Mouse (Mus musculus) heart, embryonic 10.5 days (tissue): ENCODE results near the gene Htr2a. TPM values are rescaled to one million over a fixed set of nuclear protein-coding genes. Genes with fewer than 3 reads are reported as not detected.

Experiments
- DNase-seq: peaks from one replicate; pipeline ENCODE4 v3.0.0-alpha.2; 2017; ENCODE audit warnings: low spot score
- H3K27ac ChIP-seq: fragments of 300-500 bp; sonication (generic); 2 replicates; pipeline ENCODE4 v1.5.1; 2016; ENCODE audit warnings: mild to moderate bottlenecking
- H3K27me3 ChIP-seq: fragments of 300-500 bp; sonication (generic); 2 replicates; pipeline ENCODE4 v1.6.1; 2016; ENCODE audit warnings: mild to moderate bottlenecking; ENCODE audit not compliant: poor library complexity, insufficient read depth, severe bottlenecking
- H3K36me3 ChIP-seq: fragments of 300-500 bp; sonication (generic); 2 replicates; pipeline ENCODE4 v1.6.1; 2016; ENCODE audit warnings: mild to moderate bottlenecking, moderate library complexity
- H3K4me1 ChIP-seq: fragments of 300-500 bp; sonication (generic); 2 replicates; pipeline ENCODE4 v1.6.1; 2016; ENCODE audit warnings: mild to moderate bottlenecking
- H3K4me3 ChIP-seq: fragments of 300-500 bp; sonication (generic); 2 replicates; pipeline ENCODE4 v1.5.1; 2016; ENCODE audit warnings: mild to moderate bottlenecking, moderate library complexity
- H3K9me3 ChIP-seq: fragments of 300-500 bp; sonication (generic); 2 replicates; pipeline ENCODE4 v1.6.1; 2016; ENCODE audit warnings: mild to moderate bottlenecking, moderate library complexity
- WGBS: fragments of 180-500 bp; shearing (Covaris S2); methylation state at CpG from one replicate; pipeline ENCODE4 v1.1.7; 2016; 5-methylcytosine and 5-hydroxymethylcytosine counted together
- polyA plus RNA-seq: library from polyadenylated mRNA; unstranded; fragments of >200 nt; fragmentation: Nextera tagmentation; extraction: Ambion mirVana; gene quantifications from 2 replicates; pipeline ENCODE4 v1.2.1, GENCODE M21; 2016

The Htr2a gene
- 0.20 and 0.37 TPM in 2 replicates for polyA plus RNA-seq

DNA sequence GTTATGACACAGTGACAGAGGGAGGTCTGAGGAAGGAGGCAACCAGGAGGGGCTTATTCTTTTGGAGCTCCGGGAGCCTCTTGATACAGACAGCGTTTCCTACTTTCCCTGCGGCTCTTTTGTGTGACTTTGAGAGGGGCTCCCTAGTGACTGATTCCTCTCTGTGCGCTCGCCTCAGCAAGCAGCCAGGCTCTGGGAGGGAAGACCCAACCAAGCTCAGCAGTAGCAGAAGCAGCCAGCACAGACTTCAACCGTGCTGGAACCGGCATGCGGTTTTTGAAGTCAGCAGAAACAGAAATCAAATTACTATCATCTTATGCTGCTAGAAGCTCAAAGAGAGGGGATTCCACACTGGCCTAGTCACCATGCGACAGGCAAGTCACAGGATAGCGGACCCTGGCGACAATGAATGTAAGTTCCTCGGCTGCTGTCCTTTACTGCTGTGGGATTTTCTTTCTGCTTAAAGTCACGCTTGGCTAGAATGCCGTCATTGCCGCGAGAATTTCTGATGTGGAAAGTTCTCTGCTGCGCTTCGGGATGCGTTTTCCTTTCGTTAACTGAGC lies at the start of gene Htr2a:
TSS of gene Htr2a (plus strand) at position 22 of the 563 bp plus-strand sequence.
- H3K9me3 ChIP-seq: no peaks in the 10 kb centered on the region
- H3K27ac ChIP-seq: peak within 1 kb of the TSS; percentile 47; the same call in 1 of the 2 replicates
- H3K36me3 ChIP-seq: no peaks in the 10 kb centered on the region
- WGBS: 3% methylated on average over 20 of the region's 20 CpGs
- H3K4me3 ChIP-seq: peak within 1 kb of the TSS; percentile 56
- H3K27me3 ChIP-seq: peaks cover 20% of the 10 kb centered on the region
- H3K4me1 ChIP-seq: peaks cover 5% of the 10 kb centered on the region; the same call in 1 of the 2 replicates
- DNase-seq: no peak

DNA sequence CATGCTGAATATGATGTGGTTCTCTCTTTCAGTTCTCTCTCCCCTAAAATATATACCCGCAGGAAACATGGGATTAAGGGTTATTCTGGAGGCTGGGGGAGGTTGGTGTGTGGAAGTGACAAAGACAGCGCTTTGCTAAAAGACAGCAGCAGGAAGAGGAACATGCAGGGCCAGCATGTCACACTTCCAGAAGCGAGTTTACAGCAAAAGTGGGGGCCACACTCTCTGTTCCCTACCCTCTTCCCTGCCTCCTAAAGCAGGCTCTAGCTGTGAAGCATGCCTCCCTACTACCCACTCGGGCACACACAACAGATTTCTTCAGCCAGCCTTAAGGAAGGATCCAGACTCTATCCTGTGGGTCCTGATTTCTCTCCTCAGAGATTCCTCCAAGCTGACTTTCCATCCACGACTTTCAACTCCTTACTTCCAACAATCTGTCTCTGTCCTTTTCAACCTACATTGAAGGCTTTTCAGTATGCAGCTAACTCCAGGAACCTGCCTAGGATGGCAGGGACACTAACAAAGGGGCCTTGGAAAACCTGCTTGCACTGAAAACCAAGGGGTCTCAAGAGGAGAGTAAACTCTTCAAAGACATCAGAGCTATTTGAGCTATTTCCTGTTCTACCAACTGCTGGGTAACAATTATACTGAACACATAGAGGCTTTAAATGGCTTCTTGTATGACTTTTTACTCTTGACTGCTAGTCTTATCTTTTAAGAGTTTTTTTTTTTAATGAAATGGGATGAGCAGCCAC lies 39.1 kb upstream of the Htr2a start:
- H3K4me3 ChIP-seq: no peak overlapping the region
- DNase-seq: no peak
- no peak overlapping the region for H3K27ac ChIP-seq
- H3K27me3 ChIP-seq: no peaks in the 10 kb centered on the region
- H3K9me3 ChIP-seq: no peaks in the 10 kb centered on the region
- H3K4me1 ChIP-seq: no peaks in the 10 kb centered on the region
- 64% methylated on average over 5 of the region's 5 CpGs for WGBS
- H3K36me3 ChIP-seq: no peaks in the 10 kb centered on the region

DNA sequence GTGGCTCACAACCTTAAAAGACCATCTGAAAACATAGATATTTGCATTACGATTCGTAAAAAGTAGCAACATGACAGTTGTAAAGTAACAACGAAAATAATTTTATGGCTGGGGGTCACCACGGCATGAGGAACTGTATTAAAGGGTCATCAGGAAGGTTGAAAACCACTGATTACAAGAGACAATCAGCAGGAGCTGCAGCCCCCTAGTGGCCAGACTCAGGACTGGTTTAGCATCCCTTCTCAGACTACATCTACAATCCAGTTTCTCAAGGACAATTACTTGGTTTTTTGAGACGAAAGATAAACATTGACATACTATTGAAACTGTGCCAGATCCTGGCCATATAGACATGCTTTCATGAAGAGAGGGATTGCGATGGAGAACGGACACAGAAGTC lies 38.1 kb upstream of the Htr2a start:
- Histone ChIP-seq H3K27ac (no peak overlapping the region), H3K36me3 (no peaks in the 10 kb centered on the region), H3K4me1 (no peaks in the 10 kb centered on the region), H3K27me3 (no peaks in the 10 kb centered on the region), H3K4me3 (no peak overlapping the region), H3K9me3 (no peaks in the 10 kb centered on the region)
- WGBS: 48% methylated on average over 7 of the region's 7 CpGs
- DNase-seq: no peak

DNA sequence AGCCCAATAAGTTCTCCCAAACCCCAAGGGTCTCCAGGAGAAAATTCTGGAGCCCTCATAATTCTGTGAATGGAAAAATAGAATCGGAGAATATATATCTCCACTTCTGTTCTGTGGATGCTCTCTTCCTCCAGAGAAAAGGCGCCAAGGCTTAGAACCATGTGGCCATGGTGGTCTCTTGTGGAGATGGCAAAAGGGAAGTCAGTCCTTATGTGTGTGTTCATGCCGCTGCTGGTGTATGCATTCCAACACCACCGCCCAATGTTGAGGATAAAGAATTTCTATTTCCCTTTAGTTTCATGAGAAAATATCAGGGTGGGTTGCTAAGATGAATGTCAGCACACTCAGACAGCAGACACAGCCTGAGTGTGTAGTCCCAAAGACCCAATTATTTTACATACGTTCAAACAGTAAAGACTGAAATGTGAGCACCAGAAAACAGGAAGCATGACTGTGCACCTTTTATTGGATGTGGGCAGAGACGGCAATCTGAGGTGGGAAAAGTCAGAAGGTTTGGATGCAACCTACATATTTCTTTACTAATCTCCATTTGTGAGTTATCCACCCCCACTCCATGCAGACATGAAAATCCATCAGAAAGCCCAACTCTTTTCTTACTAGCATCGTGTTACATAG lies 37.4 kb upstream of the Htr2a start:
- H3K36me3 ChIP-seq: no peaks in the 10 kb centered on the region
- no peak overlapping the region for H3K27ac ChIP-seq
- no peak overlapping the region for H3K4me3 ChIP-seq
- H3K27me3 ChIP-seq: no peaks in the 10 kb centered on the region
- H3K4me1 ChIP-seq: no peaks in the 10 kb centered on the region
- no peaks in the 10 kb centered on the region for H3K9me3 ChIP-seq
- 84% methylated on average over 7 of the region's 7 CpGs for WGBS
- no peak for DNase-seq

DNA sequence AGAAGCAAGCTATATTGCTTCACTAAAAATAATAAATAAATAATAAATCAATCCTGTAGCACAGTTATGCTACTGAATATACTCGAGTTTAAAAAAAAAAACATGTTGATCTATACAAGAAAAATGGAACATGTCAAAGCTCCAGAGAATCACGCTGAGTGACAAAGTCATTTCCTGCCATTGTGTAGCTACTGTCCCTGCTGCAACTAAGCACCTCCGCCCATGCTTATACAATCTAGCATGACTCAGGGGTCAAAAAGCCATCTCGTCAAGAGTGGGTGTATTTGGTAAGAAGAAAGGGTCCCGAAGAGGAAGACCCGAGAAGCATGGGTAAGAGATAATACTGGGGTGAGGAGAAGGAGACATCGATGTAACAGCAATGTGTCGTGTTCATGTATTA lies 29.3 kb upstream of the Htr2a start:
- DNase-seq: no peak
- H3K9me3 ChIP-seq: no peaks in the 10 kb centered on the region
- H3K27me3 ChIP-seq: no peaks in the 10 kb centered on the region
- H3K36me3 ChIP-seq: no peaks in the 10 kb centered on the region
- H3K27ac ChIP-seq: no peak overlapping the region
- WGBS: 65% methylated on average over 8 of the region's 8 CpGs
- no peaks in the 10 kb centered on the region for H3K4me1 ChIP-seq
- H3K4me3 ChIP-seq: no peak overlapping the region

DNA sequence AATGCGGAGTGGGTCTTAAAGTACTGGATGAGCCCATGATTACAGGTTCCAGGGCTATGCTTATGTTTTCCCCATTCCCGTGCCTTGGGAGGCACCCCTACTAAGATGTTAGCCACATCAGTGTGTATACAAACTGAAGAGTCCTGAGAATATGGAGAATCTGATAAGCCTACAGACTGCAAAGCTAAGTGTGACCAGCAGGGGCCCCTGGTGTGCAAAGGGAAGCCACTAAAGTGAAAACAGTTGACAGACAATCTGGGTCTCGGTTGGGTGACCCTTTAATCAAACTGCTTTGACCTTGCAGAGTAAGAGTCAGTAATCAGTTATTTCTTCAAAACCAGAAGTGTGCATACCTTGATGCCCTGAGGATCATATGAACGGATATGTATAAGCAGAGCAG lies 21.8 kb upstream of the Htr2a start:
- Histone ChIP-seq H3K36me3 (no peaks in the 10 kb centered on the region), H3K27ac (no peak overlapping the region), H3K4me3 (no peak overlapping the region), H3K4me1 (no peaks in the 10 kb centered on the region), H3K9me3 (no peaks in the 10 kb centered on the region), H3K27me3 (no peaks in the 10 kb centered on the region)
- no peak for DNase-seq
- WGBS: 61% methylated on average over 4 of the region's 4 CpGs

DNA sequence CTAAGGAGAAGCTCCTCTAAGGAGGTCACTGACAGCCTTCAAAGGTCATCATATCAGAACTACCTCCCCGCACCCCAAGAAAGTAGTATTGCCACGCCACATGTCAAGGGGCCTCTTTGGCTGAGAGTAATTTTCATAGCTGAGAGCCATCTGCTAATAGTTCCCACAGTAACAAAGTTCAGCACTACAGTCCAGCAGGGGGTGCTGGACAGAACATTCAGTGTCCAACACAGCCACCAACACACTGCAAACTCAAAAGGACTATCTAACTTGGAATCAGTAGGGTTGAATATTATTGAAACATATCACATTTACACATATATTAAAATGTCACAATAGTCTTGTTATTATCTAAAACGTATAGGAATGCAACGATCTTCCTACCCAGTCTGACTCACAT lies 2.6 kb upstream of the Htr2a start:
- H3K4me1 ChIP-seq: peaks cover 5% of the 10 kb centered on the region; the same call in 1 of the 2 replicates
- DNase-seq: no peak
- no peak overlapping the region for H3K27ac ChIP-seq
- H3K9me3 ChIP-seq: no peaks in the 10 kb centered on the region
- WGBS: 82% methylated on average over 4 of the region's 4 CpGs
- H3K27me3 ChIP-seq: peaks cover 14% of the 10 kb centered on the region
- H3K36me3 ChIP-seq: no peaks in the 10 kb centered on the region
- no peak overlapping the region for H3K4me3 ChIP-seq

DNA sequence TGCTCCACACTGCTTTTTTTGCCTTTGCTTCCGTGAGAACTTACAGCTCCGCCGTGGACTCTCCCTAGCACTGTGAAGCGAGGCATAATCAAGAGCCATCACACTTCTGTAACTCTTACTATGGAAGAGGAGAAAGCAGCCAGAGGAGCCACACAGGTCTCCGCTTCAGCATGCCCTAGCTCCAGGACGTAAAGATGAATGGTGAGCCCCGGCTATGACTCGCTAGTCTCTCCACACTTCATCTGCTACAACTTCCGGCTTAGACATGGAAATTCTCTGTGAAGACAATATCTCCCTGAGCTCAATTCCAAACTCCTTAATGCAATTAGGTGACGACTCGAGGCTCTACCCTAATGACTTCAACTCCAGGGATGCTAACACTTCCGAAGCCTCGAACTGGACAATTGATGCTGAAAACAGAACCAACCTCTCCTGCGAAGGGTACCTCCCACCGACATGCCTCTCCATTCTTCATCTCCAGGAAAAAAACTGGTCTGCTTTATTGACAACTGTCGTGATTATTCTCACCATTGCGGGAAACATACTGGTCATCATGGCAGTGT lies 1.1 kb downstream of the Htr2a start:
- DNase-seq: no peak

DNA sequence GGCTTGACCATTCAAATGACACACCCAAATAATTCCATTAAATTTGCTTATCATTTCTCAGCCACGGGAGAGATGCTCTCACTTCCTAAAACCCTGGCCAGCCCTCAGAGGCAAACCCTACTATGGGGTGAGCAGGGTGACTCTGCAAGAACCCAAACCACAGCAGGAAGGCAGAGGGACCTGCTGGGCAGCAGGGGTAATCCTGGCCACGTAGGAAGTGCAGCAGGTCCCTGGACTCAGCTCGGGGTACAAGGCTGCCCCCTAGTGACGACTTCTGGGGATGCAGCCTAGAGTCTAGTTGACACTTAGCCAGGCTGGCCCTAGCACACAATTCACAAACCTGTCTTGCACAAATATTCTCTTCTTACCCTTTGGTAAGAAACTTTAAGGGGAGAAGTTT lies 2.7 kb downstream of the Htr2a start:
- peak overlapping the region; percentile 41 for H3K4me3 ChIP-seq
- WGBS: 1% methylated on average over 4 of the region's 4 CpGs
- DNase-seq: peak; percentile 80

More for the DNA sequence above, 1.1 kb downstream of the Htr2a start:
- H3K4me1 ChIP-seq: peaks cover 11% of the 10 kb centered on the region
- no peaks in the 10 kb centered on the region for H3K36me3 ChIP-seq
- no peaks in the 10 kb centered on the region for H3K9me3 ChIP-seq
- 28% methylated on average over 17 of the region's 17 CpGs for WGBS
- H3K27ac ChIP-seq: no peak overlapping the region
- H3K4me3 ChIP-seq: peak overlapping the region; percentile 56
- H3K27me3 ChIP-seq: peaks cover 20% of the 10 kb centered on the region

DNA sequence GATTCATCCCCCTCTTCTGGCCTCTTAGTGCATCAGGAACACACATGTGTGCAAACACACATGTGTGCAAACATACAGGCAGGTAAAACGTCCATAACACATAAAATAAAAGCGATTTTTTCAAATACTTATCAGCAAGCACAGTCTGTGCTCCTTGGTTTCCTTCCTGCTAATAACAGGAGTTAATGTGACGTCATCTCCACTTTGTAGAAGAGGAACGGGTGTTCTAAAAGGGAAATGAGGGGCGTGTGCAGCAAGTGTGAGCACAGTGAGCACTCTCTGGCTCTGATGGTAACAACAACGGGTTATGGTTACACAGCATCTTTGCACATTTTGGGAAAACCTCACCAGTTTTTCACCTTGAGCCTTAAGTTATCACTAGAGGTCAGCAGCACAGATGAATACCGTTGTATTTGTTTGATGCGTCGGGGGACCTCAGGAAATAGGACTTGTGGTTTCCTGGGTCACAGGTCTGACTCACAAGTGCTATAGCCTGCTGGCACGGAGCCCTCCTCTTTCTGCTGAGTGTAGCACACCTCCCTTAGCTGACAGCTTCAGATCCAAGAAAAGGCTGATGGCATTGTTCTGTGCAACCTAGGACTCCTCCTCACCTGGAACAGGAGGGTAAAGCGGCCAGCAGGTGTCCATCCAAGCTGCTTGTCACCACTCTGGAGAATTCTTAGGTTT lies 5.6 kb downstream of the Htr2a start:
- 52% methylated on average over 11 of the region's 11 CpGs for WGBS
- DNase-seq: no peak
- no peak overlapping the region for H3K4me3 ChIP-seq
- peaks cover 14% of the 10 kb centered on the region for H3K27me3 ChIP-seq
- H3K36me3 ChIP-seq: no peaks in the 10 kb centered on the region
- H3K4me1 ChIP-seq: peaks cover 14% of the 10 kb centered on the region
- peak overlapping the region; percentile 56 for H3K27ac ChIP-seq
- H3K9me3 ChIP-seq: no peaks in the 10 kb centered on the region

More for the DNA sequence above, 2.7 kb downstream of the Htr2a start:
- Histone ChIP-seq H3K27ac (no peak overlapping the region), H3K36me3 (no peaks in the 10 kb centered on the region), H3K9me3 (no peaks in the 10 kb centered on the region), H3K4me1 (peaks cover 16% of the 10 kb centered on the region), H3K27me3 (peaks cover 20% of the 10 kb centered on the region)

DNA sequence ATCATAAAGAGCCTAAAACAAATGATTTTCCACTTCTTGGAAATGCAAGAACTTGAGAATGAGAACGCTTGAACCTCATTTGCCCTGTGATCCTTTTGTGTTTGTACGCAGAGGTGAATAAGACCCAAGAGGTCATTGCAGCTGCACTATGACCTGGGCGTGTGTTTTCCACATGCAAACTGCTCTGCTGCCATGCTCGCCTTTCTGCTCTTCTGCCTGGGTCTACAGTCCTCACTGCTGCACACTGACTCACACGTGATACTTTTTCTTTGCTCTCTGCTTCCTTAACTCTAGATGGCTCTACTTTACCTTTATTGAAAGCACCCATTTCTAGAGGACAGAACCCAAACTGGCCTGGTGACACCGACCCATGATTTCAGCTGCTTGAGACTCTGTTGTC lies 9.4 kb downstream of the Htr2a start:
- no peak overlapping the region for H3K27ac ChIP-seq
- no peak overlapping the region for H3K4me3 ChIP-seq
- H3K4me1 ChIP-seq: peaks cover 24% of the 10 kb centered on the region
- H3K36me3 ChIP-seq: no peaks in the 10 kb centered on the region
- 81% methylated on average over 6 of the region's 6 CpGs for WGBS
- H3K9me3 ChIP-seq: no peaks in the 10 kb centered on the region
- DNase-seq: no peak
- 0 out of 2 replicates have a peak, but pooled peaks cover 2% of the 10 kb centered on the region for H3K27me3 ChIP-seq

DNA sequence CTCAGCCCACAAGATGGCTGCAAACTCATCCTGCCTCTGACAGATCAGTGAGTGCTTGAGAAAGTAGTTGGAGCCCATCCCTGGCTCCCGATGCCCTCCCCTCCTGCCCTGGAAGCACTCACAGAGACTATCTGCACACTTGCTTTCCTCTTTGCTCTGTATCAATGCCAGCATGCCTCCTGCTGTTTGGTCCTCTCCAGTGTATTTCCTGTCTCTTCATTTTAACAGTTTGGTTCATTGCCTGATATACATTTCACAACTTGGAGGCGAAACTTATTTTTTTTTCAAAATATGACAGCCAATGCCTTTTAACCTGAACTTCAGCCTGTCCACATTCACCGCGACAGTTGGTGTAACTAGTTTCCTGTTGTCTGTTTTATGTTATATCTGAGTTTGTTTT lies 11.0 kb downstream of the Htr2a start:
- Histone ChIP-seq H3K4me1 (peaks cover 19% of the 10 kb centered on the region), H3K9me3 (no peaks in the 10 kb centered on the region), H3K36me3 (no peaks in the 10 kb centered on the region), H3K4me3 (no peak overlapping the region), H3K27ac (no peak overlapping the region), H3K27me3 (no peaks in the 10 kb centered on the region)
- DNase-seq: no peak
- 53% methylated on average over 4 of the region's 4 CpGs for WGBS
